Mouse (Mus musculus) layer of hippocampus, adult 18-20 months (tissue): ENCODE results near the gene Podnl1. TPM values are rescaled to one million over a fixed set of nuclear protein-coding genes. Genes with fewer than 3 reads are reported as not detected.

ENCODE experiments used
- microRNA-seq, 2 experiments: library from miRNA; unstranded; fragments of <30 nt; microRNA quantifications; one replicate each; pipeline ENCODE4 v1.2.0; 2021
- total RNA-seq, 2 experiments: library from RNA; stranded (reverse); gene quantifications; 2 replicates each; pipeline ENCODE4 v1.2.3; 2021

Podnl1 gene
- total RNA-seq, 2 experiments from 2014 or later = not detected

Small RNAs within 50 kb of the gene (microRNA-seq; reads per million reads assigned to microRNA genes)
- gene Gm25110 (0 reads per million in 2 experiments), gene Mir181c (2,017 to 2,202 reads per million in 2 experiments), gene Mir181d (1,644 to 1,801 reads per million in 2 experiments), gene Mir709 (0 reads per million in 2 experiments)

Other genes starting within 250 kb of the Podnl1 start
- gene Adgrl1, start 225.9 kb upstream of the Podnl1 start, total RNA-seq = 100 to 1,000 TPM; 306 to 309 TPM
- gene Gm10644, start 170.8 kb upstream of the Podnl1 start, total RNA-seq = under 1 TPM; 0.68 to 0.72 TPM
- gene Asf1b, start 170.5 kb upstream of the Podnl1 start, total RNA-seq = under 1 TPM; 0.36 to 0.47 TPM
- gene Prkaca, start 153.0 kb upstream of the Podnl1 start, total RNA-seq = 100 to 1,000 TPM; 274 to 277 TPM
- 10 to 100 TPM; 42.1 to 44.4 TPM for gene Samd1, start 128.3 kb upstream of the Podnl1 start, total RNA-seq
- under 1 TPM; 0.50 to 0.61 TPM for gene 1700067K01Rik, start 124.5 kb upstream of the Podnl1 start, total RNA-seq
- 1 to 10 TPM in 1 of 2 experiments, under 1 TPM in 1; 0.63 to 2.0 TPM for gene 2210011C24Rik, start 113.8 kb upstream of the Podnl1 start, total RNA-seq
- 1 to 10 TPM; 3.5 to 4.1 TPM for gene Palm3, start 104.5 kb upstream of the Podnl1 start, total RNA-seq
- gene Il27ra, start 83.4 kb upstream of the Podnl1 start, total RNA-seq = 1 to 10 TPM; 1.6 to 1.9 TPM
- not detected for gene Rln3, start 81.0 kb upstream of the Podnl1 start, total RNA-seq
- gene Gm10643, start 60.9 kb upstream of the Podnl1 start, total RNA-seq = 1 to 10 TPM; 4.9 to 5.6 TPM
- gene Rfx1, start 59.2 kb upstream of the Podnl1 start, total RNA-seq = 10 to 100 TPM; 27.3 to 28.1 TPM
- gene Dcaf15, start 21.2 kb upstream of the Podnl1 start, total RNA-seq = 10 to 100 TPM; 16.9 to 17.6 TPM
- gene Cc2d1a, start 21.9 kb downstream of the Podnl1 start, total RNA-seq = 10 to 100 TPM; 57.4 to 61.0 TPM
- 1 to 10 TPM; 3.1 to 3.2 TPM for gene 4930432K21Rik, start 22.0 kb downstream of the Podnl1 start, total RNA-seq
- 1 to 10 TPM; 2.3 to 2.7 TPM for gene Nanos3, start 59.2 kb downstream of the Podnl1 start, total RNA-seq
- 10 to 100 TPM; 17.0 to 17.3 TPM for gene Zswim4, start 111.1 kb downstream of the Podnl1 start, total RNA-seq
- gene D8Ertd738e, start 123.7 kb downstream of the Podnl1 start, total RNA-seq = 100 to 1,000 TPM; 132 to 136 TPM
- 10 to 100 TPM; 17.4 to 17.5 TPM for gene Mri1, start 131.3 kb downstream of the Podnl1 start, total RNA-seq
- gene Ccdc130, start 144.4 kb downstream of the Podnl1 start, total RNA-seq = 10 to 100 TPM; 25.7 to 27.2 TPM